Mouse (Mus musculus) hindbrain, embryonic 16.5 days (tissue): ENCODE data around the gene Tbc1d9. TPM values are rescaled to one million over a fixed set of nuclear protein-coding genes. Genes with fewer than 3 reads are reported as not detected.
A peak's percentile ranks its signal among the peaks of the same experiment; 100 is the strongest.

ENCODE experiments used
- ATAC-seq: fragments of 200-750 bp; cut with Nextera tagmentation; 2 replicates; pipeline ENCODE4 v1.8.0; 2017; ENCODE audit warnings: moderate TSS enrichment, moderate library complexity
- H3K27ac ChIP-seq: fragments of 300-500 bp; sonication (generic); 2 replicates; pipeline ENCODE4 v1.5.1; 2014; ENCODE audit warnings: low read depth, mild to moderate bottlenecking, control low read depth, low read length, moderate library complexity
- H3K27me3 ChIP-seq: fragments of 300-500 bp; sonication (generic); replicated peaks from 2 replicates; pipeline ENCODE4 v1.6.1; 2014; ENCODE audit warnings: low read length; ENCODE audit not compliant: control insufficient read depth, insufficient read depth
- H3K36me3 ChIP-seq: fragments of 300-500 bp; sonication (generic); 2 replicates; pipeline ENCODE4 v1.6.1; 2014; ENCODE audit warnings: mild to moderate bottlenecking, low read length, moderate library complexity, mixed read lengths; ENCODE audit not compliant: control insufficient read depth, insufficient read depth
- H3K4me1 ChIP-seq: fragments of 300-500 bp; sonication (generic); 2 replicates; pipeline ENCODE4 v1.6.1; 2014; ENCODE audit warnings: low read depth, low read length; ENCODE audit not compliant: control insufficient read depth, insufficient read depth
- H3K4me2 ChIP-seq: fragments of 300-500 bp; sonication (generic); 2 replicates; pipeline ENCODE4 v1.6.1; 2014; ENCODE audit warnings: mild to moderate bottlenecking, low read length, control low read depth, moderate library complexity
- H3K4me3 ChIP-seq: fragments of 300-500 bp; sonication (generic); 2 replicates; pipeline ENCODE4 v1.5.1; 2014; ENCODE audit warnings: mild to moderate bottlenecking, low read length, control low read depth, moderate library complexity
- H3K9ac ChIP-seq: fragments of 300-500 bp; sonication (generic); 2 replicates; pipeline ENCODE4 v1.6.1; 2014; ENCODE audit warnings: low read depth, mild to moderate bottlenecking, control low read depth, low read length, moderate library complexity
- H3K9me3 ChIP-seq: fragments of 300-500 bp; sonication (generic); 2 replicates; pipeline ENCODE4 v1.6.1; 2014; ENCODE audit warnings: mild to moderate bottlenecking, low read length, moderate library complexity; ENCODE audit not compliant: control insufficient read depth
- WGBS: fragments of 180-500 bp; shearing (Covaris S2); extraction: QIAGEN DNeasy Blood & Tissue Kit; methylation state at CpG from one replicate; pipeline ENCODE4 v1.1.7; 2014; 5-methylcytosine and 5-hydroxymethylcytosine counted together
- polyA plus RNA-seq: library from polyadenylated mRNA; unstranded; fragments of >200 nt; fragmentation: Nextera tagmentation; extraction: Ambion mirVana; gene quantifications from 2 replicates; pipeline ENCODE4 v1.2.1, GENCODE M21; 2015

Gene Tbc1d9
- polyA plus RNA-seq, 1 experiment from 2014 or later, result 16.5 TPM

GRCm38 (mm10) chr8:83189538-83190095 is 24.5 kb downstream of the Tbc1d9 start:
- Histone ChIP-seq H3K9me3 (no peaks in the 10 kb centered on the region), H3K4me1 (no peaks in the 10 kb centered on the region), H3K27ac (no peak overlapping the region), H3K9ac (no peak overlapping the region), H3K36me3 (no peaks in the 10 kb centered on the region), H3K4me2 (no peak overlapping the region), H3K27me3 (no peaks in the 10 kb centered on the region), H3K4me3 (no peak overlapping the region)
- WGBS, result 76% methylated on average over 4 of the region's 4 CpGs
- no peak for ATAC-seq

GRCm38 (mm10) chr8:83196088-83196487 is 30.9 kb downstream of the Tbc1d9 start:
- Histone ChIP-seq H3K4me2 (no peak overlapping the region), H3K4me1 (peaks cover 22% of the 10 kb centered on the region), H3K36me3 (no peaks in the 10 kb centered on the region), H3K4me3 (no peak overlapping the region), H3K9me3 (no peaks in the 10 kb centered on the region), H3K27ac (peak overlapping the region; percentile 39; the same call in 1 of the 2 replicates), H3K27me3 (no peaks in the 10 kb centered on the region), H3K9ac (no peak overlapping the region)
- ATAC-seq, result no peak
- WGBS, result 33% methylated on average over 6 of the region's 6 CpGs

GRCm38 (mm10) chr8:83199715-83200114 is 34.6 kb downstream of the Tbc1d9 start:
- Histone ChIP-seq H3K4me2 (no peak overlapping the region), H3K4me1 (peaks cover 22% of the 10 kb centered on the region), H3K27me3 (no peaks in the 10 kb centered on the region), H3K36me3 (no peaks in the 10 kb centered on the region), H3K4me3 (no peak overlapping the region), H3K9ac (no peak overlapping the region), H3K9me3 (no peaks in the 10 kb centered on the region), H3K27ac (0 out of 2 replicates have a peak overlapping the region, but pooled peaks have one; percentile 39)
- 65% methylated on average over 8 of the region's 8 CpGs for WGBS
- ATAC-seq, result 0 out of 2 replicates have a peak, but pooled peaks have one; percentile 8

- H3K36me3 ChIP-seq, result no peaks in the 10 kb centered on the region
- ATAC-seq, result peak; percentile 38; the same call in 1 of the 2 replicates
- peak overlapping the region; percentile 23; the same call in 1 of the 2 replicates for H3K9ac ChIP-seq
- H3K27me3 ChIP-seq, result no peaks in the 10 kb centered on the region
- no peak overlapping the region for H3K4me3 ChIP-seq
- peaks cover 22% of the 10 kb centered on the region for H3K4me1 ChIP-seq
- 66% methylated on average over 16 of the region's 16 CpGs for WGBS
- H3K4me2 ChIP-seq, result no peak overlapping the region
- H3K9me3 ChIP-seq, result no peaks in the 10 kb centered on the region
- H3K27ac ChIP-seq, result peak overlapping the region; percentile 39; the same call in 1 of the 2 replicates
These were observed 35.3 kb downstream of the Tbc1d9 start for GRCm38 (mm10) chr8:83200191-83201177.

- Histone ChIP-seq H3K9ac (no peak overlapping the region), H3K27me3 (no peaks in the 10 kb centered on the region), H3K4me3 (no peak overlapping the region), H3K4me2 (no peak overlapping the region), H3K27ac (no peak overlapping the region), H3K36me3 (no peaks in the 10 kb centered on the region), H3K9me3 (no peaks in the 10 kb centered on the region), H3K4me1 (peaks cover 13% of the 10 kb centered on the region; the same call in 1 of the 2 replicates)
- WGBS, result 83% methylated on average over 11 of the region's 11 CpGs
- no peak for ATAC-seq
These were observed 37.8 kb downstream of the Tbc1d9 start for GRCm38 (mm10) chr8:83202946-83203345.

GRCm38 (mm10) chr8:83205907-83206306 is 40.8 kb downstream of the Tbc1d9 start:
- H3K4me1 ChIP-seq, result peaks cover under 1% of the 10 kb centered on the region; the same call in 1 of the 2 replicates
- no peaks in the 10 kb centered on the region for H3K27me3 ChIP-seq
- H3K9me3 ChIP-seq, result no peaks in the 10 kb centered on the region
- H3K9ac ChIP-seq, result no peak overlapping the region
- no peaks in the 10 kb centered on the region for H3K36me3 ChIP-seq
- H3K4me3 ChIP-seq, result no peak overlapping the region
- ATAC-seq, result no peak
- H3K27ac ChIP-seq, result no peak overlapping the region
- H3K4me2 ChIP-seq, result no peak overlapping the region
- WGBS, result 82% methylated on average over 7 of the region's 7 CpGs

GRCm38 (mm10) chr8:83209581-83209980 is 44.4 kb downstream of the Tbc1d9 start:
- Histone ChIP-seq H3K27ac (no peak overlapping the region), H3K9me3 (no peaks in the 10 kb centered on the region), H3K9ac (no peak overlapping the region), H3K4me2 (no peak overlapping the region), H3K4me3 (no peak overlapping the region), H3K4me1 (no peaks in the 10 kb centered on the region; the same call in 1 of the 2 replicates), H3K36me3 (peaks cover 4% of the 10 kb centered on the region; the same call in 1 of the 2 replicates), H3K27me3 (no peaks in the 10 kb centered on the region)
- WGBS, result 69% methylated on average over 4 of the region's 4 CpGs
- ATAC-seq, result no peak

- H3K27me3 ChIP-seq, result no peaks in the 10 kb centered on the region
- no peak overlapping the region for H3K9ac ChIP-seq
- ATAC-seq, result no peak
- H3K4me3 ChIP-seq, result no peak overlapping the region
- no peak overlapping the region for H3K4me2 ChIP-seq
- H3K27ac ChIP-seq, result no peak overlapping the region
- no peaks in the 10 kb centered on the region; the same call in 1 of the 2 replicates for H3K4me1 ChIP-seq
- peaks cover 4% of the 10 kb centered on the region; the same call in 1 of the 2 replicates for H3K36me3 ChIP-seq
- no peaks in the 10 kb centered on the region for H3K9me3 ChIP-seq
- 97% methylated on average over 7 of the region's 7 CpGs for whole genome bisulfite sequencing
These were observed 45.5 kb downstream of the Tbc1d9 start for GRCm38 (mm10) chr8:83210676-83211075.

- Histone ChIP-seq H3K36me3 (peaks cover 4% of the 10 kb centered on the region; the same call in 1 of the 2 replicates), H3K4me2 (no peak overlapping the region), H3K9me3 (no peaks in the 10 kb centered on the region), H3K27me3 (no peaks in the 10 kb centered on the region), H3K4me3 (no peak overlapping the region), H3K9ac (no peak overlapping the region), H3K4me1 (no peaks in the 10 kb centered on the region), H3K27ac (no peak overlapping the region)
- no peak for ATAC-seq
- 46% methylated on average over 5 of the region's 5 CpGs for WGBS
These were observed 49.9 kb downstream of the Tbc1d9 start for GRCm38 (mm10) chr8:83215065-83215464.
